Mouse (Mus musculus) embryonic facial prominence, embryonic 10.5 days (tissue): ENCODE results near the gene Trpd52l3. TPM values are rescaled to one million over a fixed set of nuclear protein-coding genes. Genes with fewer than 3 reads are reported as not detected.

Source experiments
- DNase-seq: peaks from one replicate; pipeline ENCODE4 v3.0.0-alpha.2; 2017; ENCODE audit warnings: low spot score
- H3K27ac ChIP-seq: fragments of 300-500 bp; sonication (generic); replicated peaks from 2 replicates; pipeline ENCODE4 v1.5.1; 2016; ENCODE audit warnings: mild to moderate bottlenecking
- H3K27me3 ChIP-seq: fragments of 300-500 bp; sonication (generic); replicated peaks from 2 replicates; pipeline ENCODE4 v1.6.1; 2016; ENCODE audit warnings: low read depth, mild to moderate bottlenecking; ENCODE audit not compliant: poor library complexity, severe bottlenecking
- H3K36me3 ChIP-seq: fragments of 300-500 bp; sonication (generic); replicated peaks from 2 replicates; pipeline ENCODE4 v1.6.1; 2016; ENCODE audit warnings: mild to moderate bottlenecking, moderate library complexity
- H3K4me1 ChIP-seq: fragments of 300-500 bp; sonication (generic); 2 replicates; pipeline ENCODE4 v1.6.1; 2016
- H3K4me3 ChIP-seq: fragments of 300-500 bp; sonication (generic); 2 replicates; pipeline ENCODE4 v1.5.1; 2016; ENCODE audit warnings: mild to moderate bottlenecking, moderate library complexity
- H3K9me3 ChIP-seq: fragments of 300-500 bp; sonication (generic); 2 replicates; pipeline ENCODE4 v1.6.1; 2016; ENCODE audit warnings: mild to moderate bottlenecking
- WGBS: fragments of 180-500 bp; shearing (Covaris S2); methylation state at CpG from one replicate; pipeline ENCODE4 v1.1.7; 2016; 5-methylcytosine and 5-hydroxymethylcytosine counted together
- polyA plus RNA-seq: library from polyadenylated mRNA; unstranded; fragments of >200 nt; fragmentation: Nextera tagmentation; extraction: Ambion mirVana; gene quantifications from 2 replicates; pipeline ENCODE4 v1.2.1, GENCODE M21; 2016

The Trpd52l3 gene
- polyA plus RNA-seq: not detected in 2 replicates

- DNase-seq: no peak
- Histone ChIP-seq H3K4me1 (0 out of 2 replicates have a peak, but pooled peaks cover 5% of the 10 kb centered on the region), H3K27ac (no peak within 1 kb of the TSS), H3K9me3 (no peaks in the 10 kb centered on the region), H3K4me3 (no peak within 1 kb of the TSS), H3K27me3 (no peaks in the 10 kb centered on the region), H3K36me3 (no peaks in the 10 kb centered on the region)
- 92% methylated on average over 9 of the region's 9 CpGs for WGBS
Observed at GRCm38 (mm10) chr19:30003621-30004020, at the start of gene Trpd52l3. Gene Trpd52l3, plus strand, starts transcription at chr19:30003790.

DNA sequence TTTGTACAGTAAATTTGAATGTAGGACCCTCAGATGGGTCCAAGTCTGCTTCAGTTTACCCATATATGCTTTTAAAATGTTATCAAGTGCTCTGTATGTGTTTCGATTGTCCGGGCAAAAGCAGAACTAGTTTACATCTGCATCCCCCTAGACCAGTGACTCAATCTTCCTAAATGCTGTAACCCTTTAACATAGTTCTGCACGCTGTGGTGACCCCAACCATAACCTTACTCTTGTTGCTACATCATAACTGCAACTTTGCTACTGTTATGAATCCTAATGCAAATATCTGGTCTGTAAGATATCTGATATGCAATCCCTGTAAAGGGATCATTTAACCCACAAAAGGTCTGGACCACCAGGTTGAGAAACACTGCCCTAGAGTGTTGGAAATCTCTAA lies 49.8 kb upstream of the Trpd52l3 start:
- Histone ChIP-seq H3K27ac (no peak overlapping the region), H3K4me1 (peaks cover 2% of the 10 kb centered on the region; the same call in 1 of the 2 replicates), H3K36me3 (no peaks in the 10 kb centered on the region), H3K4me3 (no peak overlapping the region), H3K9me3 (no peaks in the 10 kb centered on the region), H3K27me3 (0 out of 2 replicates have a peak, but pooled peaks cover 4% of the 10 kb centered on the region)
- 92% methylated on average over 3 of the region's 3 CpGs for WGBS
- DNase-seq: no peak

DNA sequence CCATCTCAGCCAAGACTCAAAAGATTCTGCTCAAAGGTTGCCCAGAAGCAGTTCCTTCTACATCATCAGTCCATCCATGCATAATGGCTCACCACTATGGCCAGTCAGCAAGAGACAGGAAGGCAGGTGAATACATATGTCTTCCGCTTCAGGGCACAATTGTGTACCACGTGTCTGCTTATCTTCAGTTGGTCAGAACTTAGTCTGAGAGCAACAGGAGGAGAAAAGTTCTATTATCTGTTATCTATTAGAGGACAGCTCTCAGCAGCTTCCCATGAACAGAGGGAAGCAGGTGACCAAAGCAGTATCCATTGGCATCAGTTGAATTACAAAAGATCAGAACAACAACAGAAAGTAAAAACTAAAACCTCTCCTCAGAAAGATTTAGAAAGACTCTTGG lies 48.1 kb upstream of the Trpd52l3 start:
- H3K4me1 ChIP-seq: no peaks in the 10 kb centered on the region
- WGBS: 85% methylated on average over 2 of the region's 2 CpGs
- DNase-seq: no peak
- H3K27me3 ChIP-seq: no peaks in the 10 kb centered on the region
- H3K4me3 ChIP-seq: no peak overlapping the region
- H3K27ac ChIP-seq: no peak overlapping the region
- no peaks in the 10 kb centered on the region for H3K9me3 ChIP-seq
- H3K36me3 ChIP-seq: no peaks in the 10 kb centered on the region

GRCm38 (mm10) chr19:29960906-29961305 lies 42.7 kb upstream of the Trpd52l3 start:
- Histone ChIP-seq H3K36me3 (no peaks in the 10 kb centered on the region), H3K9me3 (peaks cover 4% of the 10 kb centered on the region; the same call in 1 of the 2 replicates), H3K4me3 (no peak overlapping the region), H3K4me1 (no peaks in the 10 kb centered on the region), H3K27ac (no peak overlapping the region), H3K27me3 (no peaks in the 10 kb centered on the region)
- 82% methylated on average over 4 of the region's 4 CpGs for WGBS
- DNase-seq: no peak

DNA sequence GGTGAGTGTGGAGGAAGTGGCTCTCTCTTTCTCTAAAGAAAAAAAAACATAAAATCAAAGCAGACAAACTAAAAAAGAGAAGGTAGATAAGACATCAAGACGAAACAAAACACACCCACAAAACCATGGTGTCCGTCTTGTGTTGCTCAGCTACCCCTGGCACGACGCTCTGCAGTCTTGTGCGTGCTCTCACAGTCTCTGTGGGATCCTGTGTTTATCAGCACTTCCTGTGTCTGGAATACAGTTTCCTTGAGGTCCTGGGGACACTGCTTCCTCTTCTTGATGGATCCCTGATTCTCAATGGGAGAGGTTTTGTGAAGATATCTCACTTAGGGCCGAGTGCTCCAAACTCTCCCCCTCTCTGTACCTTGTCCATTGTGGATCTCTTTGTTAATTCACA lies 41.7 kb upstream of the Trpd52l3 start:
- H3K4me1 ChIP-seq: no peaks in the 10 kb centered on the region
- no peaks in the 10 kb centered on the region for H3K36me3 ChIP-seq
- WGBS: 84% methylated on average over 6 of the region's 6 CpGs
- H3K4me3 ChIP-seq: no peak overlapping the region
- no peaks in the 10 kb centered on the region for H3K27me3 ChIP-seq
- peaks cover 8% of the 10 kb centered on the region for H3K9me3 ChIP-seq
- DNase-seq: no peak
- H3K27ac ChIP-seq: no peak overlapping the region

DNA sequence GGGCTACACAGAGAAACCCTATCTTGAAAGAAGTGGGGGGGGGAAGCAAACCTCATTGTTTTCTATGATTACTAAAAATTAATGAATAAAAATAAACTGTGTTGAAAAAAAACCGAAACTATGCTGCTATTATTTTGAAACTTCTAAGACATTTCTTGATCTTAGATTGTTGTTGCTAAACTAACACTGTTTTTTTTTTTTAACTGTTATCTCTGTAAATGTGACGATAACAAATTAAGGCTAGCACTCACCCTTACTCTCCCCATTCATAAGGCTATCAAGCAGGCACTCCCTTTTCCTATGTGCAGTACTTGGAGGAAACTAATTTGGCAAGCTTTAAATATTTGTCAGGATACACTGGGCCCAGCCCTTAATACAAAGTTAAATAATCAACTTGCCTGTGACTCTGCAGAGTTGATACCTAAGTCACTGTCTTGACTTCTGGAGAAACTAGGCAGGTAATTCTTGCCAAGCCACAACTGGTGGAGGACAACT lies 39.9 kb upstream of the Trpd52l3 start:
- Histone ChIP-seq H3K36me3 (no peaks in the 10 kb centered on the region), H3K27me3 (no peaks in the 10 kb centered on the region), H3K4me1 (no peaks in the 10 kb centered on the region), H3K4me3 (no peak overlapping the region), H3K27ac (no peak overlapping the region), H3K9me3 (peaks cover 9% of the 10 kb centered on the region)
- DNase-seq: no peak
- WGBS: 80% methylated on average over 2 of the region's 2 CpGs

DNA sequence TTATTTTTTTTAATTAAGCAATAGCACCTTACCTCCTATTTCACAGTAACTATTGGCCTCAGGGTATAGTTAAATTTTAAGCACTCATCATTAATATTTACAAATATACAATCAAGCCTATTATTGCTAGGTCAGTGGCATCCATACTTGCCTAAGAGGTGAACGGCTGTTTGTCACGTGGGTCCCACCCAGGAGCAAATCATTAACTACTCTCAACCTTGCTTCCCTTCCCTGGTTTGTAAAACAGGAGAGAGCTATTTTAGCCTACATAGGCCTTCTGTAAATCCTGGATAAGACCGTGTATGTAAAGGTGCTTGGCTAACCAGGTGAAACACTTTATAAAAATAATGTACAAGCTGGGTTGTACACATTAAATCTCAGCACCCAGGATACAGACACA lies 35.6 kb upstream of the Trpd52l3 start:
- peaks cover 9% of the 10 kb centered on the region for H3K9me3 ChIP-seq
- H3K36me3 ChIP-seq: no peaks in the 10 kb centered on the region
- H3K27me3 ChIP-seq: no peaks in the 10 kb centered on the region
- no peaks in the 10 kb centered on the region for H3K4me1 ChIP-seq
- no peak for DNase-seq
- WGBS: 92% methylated on average over 3 of the region's 3 CpGs
- no peak overlapping the region for H3K27ac ChIP-seq
- H3K4me3 ChIP-seq: no peak overlapping the region

- no peaks in the 10 kb centered on the region for H3K27me3 ChIP-seq
- H3K9me3 ChIP-seq: no peaks in the 10 kb centered on the region
- WGBS: 80% methylated on average over 5 of the region's 5 CpGs
- H3K4me1 ChIP-seq: no peaks in the 10 kb centered on the region
- DNase-seq: no peak
- no peak overlapping the region for H3K27ac ChIP-seq
- no peaks in the 10 kb centered on the region for H3K36me3 ChIP-seq
- H3K4me3 ChIP-seq: no peak overlapping the region
Observed at GRCm38 (mm10) chr19:29973396-29973795, 30.2 kb upstream of the Trpd52l3 start.

DNA sequence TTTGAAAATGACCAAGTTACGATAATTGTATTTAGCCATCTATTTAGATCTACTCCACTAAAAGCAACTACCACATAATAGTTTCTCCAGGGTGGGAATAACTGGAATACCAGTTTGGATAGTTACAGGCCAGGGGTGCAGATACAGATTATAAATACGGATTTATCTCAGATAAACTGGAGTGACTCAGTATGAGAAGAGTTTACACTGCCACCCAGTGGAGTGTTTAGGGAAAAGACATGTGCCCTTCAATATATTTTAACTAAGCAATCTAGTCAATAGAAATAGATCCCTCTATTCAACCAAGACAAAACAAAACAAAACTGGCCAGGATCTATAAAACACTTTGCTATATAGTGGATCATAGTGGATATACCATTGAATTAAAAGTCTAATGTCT lies 24.7 kb upstream of the Trpd52l3 start:
- no peaks in the 10 kb centered on the region for H3K9me3 ChIP-seq
- H3K4me1 ChIP-seq: no peaks in the 10 kb centered on the region
- WGBS: 71% methylated on average over 2 of the region's 2 CpGs
- no peak overlapping the region for H3K27ac ChIP-seq
- H3K36me3 ChIP-seq: no peaks in the 10 kb centered on the region
- DNase-seq: no peak
- H3K27me3 ChIP-seq: no peaks in the 10 kb centered on the region
- H3K4me3 ChIP-seq: no peak overlapping the region

GRCm38 (mm10) chr19:29979452-29980089 lies 24.0 kb upstream of the Trpd52l3 start:
- no peaks in the 10 kb centered on the region; the same call in 1 of the 2 replicates for H3K4me1 ChIP-seq
- H3K27ac ChIP-seq: no peak overlapping the region
- 82% methylated on average over 8 of the region's 8 CpGs for WGBS
- no peaks in the 10 kb centered on the region for H3K9me3 ChIP-seq
- no peaks in the 10 kb centered on the region for H3K27me3 ChIP-seq
- DNase-seq: no peak
- H3K4me3 ChIP-seq: no peak overlapping the region
- no peaks in the 10 kb centered on the region for H3K36me3 ChIP-seq

DNA sequence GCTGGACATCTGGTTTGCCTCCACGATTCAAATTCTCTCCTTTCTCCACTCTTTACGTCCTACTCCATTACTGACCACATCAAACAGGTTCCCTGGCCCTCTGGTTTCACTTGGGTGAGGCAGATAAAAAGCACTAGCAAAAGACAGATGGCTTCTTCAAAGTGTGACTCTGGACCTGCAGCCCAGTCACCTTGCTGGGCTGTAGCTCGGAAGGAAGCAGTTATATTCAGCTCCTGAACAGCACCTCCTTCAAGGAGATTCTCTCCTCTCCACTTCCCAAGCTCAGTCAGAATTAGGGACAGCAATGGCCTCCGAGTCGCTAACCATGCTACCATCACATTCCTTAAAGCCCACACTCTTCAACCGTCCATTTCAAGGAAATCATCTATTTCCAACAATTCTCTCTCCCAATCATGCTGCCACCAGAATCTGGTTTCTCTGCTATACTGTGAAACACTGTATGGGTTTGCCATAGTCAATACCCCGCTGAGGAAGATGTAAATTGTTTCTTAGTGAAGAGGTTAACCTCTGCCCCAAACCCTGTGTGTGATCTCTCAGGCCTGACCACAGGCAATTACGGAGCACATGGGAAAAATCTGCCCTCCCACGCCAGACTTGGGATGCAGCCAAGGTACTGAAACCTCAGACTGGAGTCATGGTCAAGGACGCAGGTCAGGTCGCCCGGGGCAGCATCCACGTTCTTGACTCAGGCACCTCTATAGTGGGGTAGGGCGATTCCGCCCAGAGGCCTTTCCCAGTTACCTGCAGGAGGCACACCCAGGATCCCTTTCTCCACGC lies 19.2 kb upstream of the Trpd52l3 start:
- 73% methylated on average over 16 of the region's 16 CpGs for WGBS
- Histone ChIP-seq H3K4me1 (no peaks in the 10 kb centered on the region; the same call in 1 of the 2 replicates), H3K9me3 (no peaks in the 10 kb centered on the region), H3K36me3 (no peaks in the 10 kb centered on the region), H3K27me3 (no peaks in the 10 kb centered on the region), H3K4me3 (no peak overlapping the region), H3K27ac (no peak overlapping the region)
- DNase-seq: peak; percentile 10

DNA sequence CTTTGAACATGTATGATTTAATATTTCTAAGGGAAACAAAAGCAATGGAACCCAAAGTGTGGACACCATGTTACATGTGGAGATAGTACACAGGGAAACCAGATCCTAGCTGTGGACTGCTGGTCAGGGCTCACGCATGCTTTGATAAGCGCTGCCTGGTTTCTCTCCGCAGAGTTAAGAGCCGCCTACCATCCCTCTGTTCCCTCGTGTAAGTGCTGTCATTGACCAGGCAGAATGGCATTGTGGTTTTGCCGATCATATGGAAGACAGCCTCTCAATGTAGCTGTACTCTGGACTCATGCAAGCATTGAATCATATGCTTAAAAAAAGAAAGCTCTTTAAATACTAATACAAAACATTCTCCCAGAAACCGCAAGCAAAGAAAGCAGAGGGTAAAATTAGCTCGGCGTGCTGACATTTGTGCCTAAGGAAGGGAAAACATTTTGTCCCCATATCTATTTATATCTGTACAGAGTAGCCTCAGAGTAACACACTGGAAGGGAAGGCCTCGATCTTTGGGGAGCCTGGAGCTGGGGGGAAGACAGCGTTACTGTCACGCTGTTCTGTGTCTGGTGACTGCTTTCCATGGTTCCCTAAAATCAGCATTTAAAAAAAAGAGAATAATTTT lies 17.0 kb upstream of the Trpd52l3 start:
- no peaks in the 10 kb centered on the region for H3K36me3 ChIP-seq
- no peaks in the 10 kb centered on the region; the same call in 1 of the 2 replicates for H3K4me1 ChIP-seq
- no peak overlapping the region for H3K27ac ChIP-seq
- WGBS: 87% methylated on average over 12 of the region's 12 CpGs
- no peak for DNase-seq
- H3K4me3 ChIP-seq: no peak overlapping the region
- no peaks in the 10 kb centered on the region for H3K9me3 ChIP-seq
- no peaks in the 10 kb centered on the region for H3K27me3 ChIP-seq
